Mouse (Mus musculus) monocyte, adult 5-6 weeks (primary cell): ENCODE measurements at regions not wholly inside any gene's neighbourhood (a gene's known extent, or its start where the extent isn't known, plus 50 kb on each side); places are given as distances from the start of the nearest gene placed in this dataset.

Experiments
- ATAC-seq: fragments of 153-309, 156-312 bp; replicated peaks from 2 replicates; pipeline ENCODE4 v1.8.0; 2017; ENCODE audit warnings: mild to moderate bottlenecking; ENCODE audit not compliant: low TSS enrichment, insufficient number of reproducible peaks, severe bottlenecking, poor library complexity, low FRiP score

DNA sequence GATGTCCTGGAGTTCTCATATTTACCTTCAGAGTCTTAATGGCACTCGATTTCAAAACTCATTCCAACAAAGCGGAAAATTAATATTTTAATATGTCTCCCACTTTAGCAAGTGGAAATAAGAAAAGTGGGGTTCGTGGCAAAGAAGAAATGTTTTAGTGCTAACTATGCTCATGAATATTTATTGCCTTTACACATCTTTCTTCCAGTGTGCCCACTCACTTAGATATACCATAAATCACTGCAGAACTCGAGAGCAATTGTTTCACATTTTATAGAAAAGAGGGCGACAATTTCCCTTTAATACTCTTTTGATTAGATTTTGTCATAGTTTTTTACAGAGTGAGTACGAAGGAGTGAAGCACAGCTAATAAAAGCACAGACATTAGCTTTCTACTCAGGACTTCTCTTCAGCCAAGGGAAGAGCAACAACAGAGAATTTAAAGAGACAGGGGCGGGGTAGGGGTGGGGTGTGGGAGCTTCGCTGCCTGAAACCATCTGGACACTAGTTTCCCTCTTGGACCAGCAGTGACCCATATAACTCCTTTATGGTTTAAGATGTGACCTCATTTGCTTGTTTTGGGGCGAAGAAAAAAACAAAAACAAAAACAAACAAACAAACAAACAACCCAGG is 207.6 kb upstream of the Negr1 start:
- no peak for ATAC-seq

DNA sequence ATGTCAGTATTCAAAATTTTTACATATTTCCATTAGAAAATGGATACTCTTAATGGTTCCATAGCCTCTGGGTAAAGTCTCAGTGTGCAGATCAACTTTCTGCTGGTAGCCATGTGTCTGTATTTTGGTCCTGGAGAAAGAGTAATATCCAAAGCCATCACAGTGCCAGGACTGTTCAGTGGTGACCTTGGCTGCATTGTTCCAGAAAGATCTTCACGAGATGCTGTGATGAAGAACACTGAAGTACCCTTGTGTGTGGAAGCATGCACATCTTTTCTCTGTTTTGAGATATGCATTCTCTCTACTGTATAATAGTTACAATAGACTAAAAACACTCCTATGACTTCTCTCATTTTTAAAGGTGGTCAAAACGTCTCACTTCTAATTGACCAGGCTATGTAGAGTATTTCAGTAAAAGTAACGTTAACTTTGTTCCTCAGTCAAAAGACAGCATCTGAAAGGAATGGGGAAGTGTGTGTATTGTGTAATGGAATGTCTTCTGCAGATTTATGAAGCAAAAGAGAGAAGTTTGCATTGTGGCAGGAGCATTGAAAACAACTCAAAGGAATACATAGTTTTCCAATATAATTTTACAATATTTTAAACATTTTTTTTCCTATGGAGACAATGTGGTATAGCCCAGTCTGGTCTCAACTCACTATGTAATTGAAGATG is 192.8 kb upstream of the Negr1 start:
- ATAC-seq = no peak

DNA sequence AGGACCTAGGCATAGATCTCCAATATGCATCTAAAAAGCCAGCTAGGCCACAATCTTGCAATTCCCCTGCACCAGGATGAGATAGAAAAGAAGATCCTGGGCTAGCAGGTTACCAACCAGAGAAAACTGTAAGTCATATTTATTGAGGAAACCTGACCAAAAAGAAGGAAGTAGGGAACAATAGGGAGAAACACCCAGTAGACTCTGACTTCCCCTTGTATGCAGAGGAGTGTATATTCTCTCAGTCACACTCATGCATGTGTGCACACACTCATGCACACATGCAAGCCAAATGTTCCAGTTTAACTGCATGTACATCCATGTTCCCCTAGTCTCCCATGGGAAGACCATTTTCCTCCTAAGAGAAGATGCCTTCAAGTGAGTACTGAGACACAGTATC is 184.9 kb upstream of the Negr1 start:
- ATAC-seq = no peak

DNA sequence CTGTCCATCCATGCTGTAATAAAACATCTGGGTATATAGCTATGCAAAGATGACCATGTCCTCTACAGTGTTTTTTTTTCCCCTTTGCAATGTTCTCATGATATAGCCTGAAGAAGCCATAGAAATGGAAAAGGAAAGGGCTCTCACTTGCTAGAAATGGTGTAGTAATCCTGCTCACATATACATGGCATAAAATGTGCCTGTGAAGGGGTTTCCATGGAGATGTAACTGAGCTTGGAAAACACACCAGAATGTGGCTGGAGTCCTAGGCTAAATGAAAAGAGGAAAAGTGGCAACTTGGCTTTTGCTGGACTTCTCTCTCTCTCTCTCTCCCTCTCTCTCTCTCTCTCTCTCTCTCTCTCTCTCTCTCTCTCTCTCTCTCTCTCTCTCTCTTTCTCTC is 178.7 kb upstream of the Negr1 start:
- no peak for ATAC-seq

DNA sequence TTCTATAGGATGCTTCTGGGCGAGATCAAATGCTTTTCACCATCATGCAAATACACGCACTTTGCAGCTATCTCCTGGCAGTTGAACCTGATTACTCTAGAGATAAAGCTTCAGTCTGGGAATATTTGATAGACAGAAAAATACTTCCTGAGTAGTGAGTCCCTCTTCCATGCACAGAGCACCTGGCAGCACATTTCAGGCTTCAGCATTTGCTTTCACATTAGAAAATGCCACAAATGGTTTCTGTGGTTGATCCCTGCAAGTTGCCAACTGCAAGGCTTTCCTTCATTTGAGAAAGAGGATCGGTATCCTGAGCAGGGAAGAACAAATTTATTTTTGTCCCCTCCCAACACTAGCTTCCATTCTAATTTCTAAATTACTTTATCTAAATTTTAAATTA is 155.5 kb upstream of the Negr1 start:
- no peak for ATAC-seq

DNA sequence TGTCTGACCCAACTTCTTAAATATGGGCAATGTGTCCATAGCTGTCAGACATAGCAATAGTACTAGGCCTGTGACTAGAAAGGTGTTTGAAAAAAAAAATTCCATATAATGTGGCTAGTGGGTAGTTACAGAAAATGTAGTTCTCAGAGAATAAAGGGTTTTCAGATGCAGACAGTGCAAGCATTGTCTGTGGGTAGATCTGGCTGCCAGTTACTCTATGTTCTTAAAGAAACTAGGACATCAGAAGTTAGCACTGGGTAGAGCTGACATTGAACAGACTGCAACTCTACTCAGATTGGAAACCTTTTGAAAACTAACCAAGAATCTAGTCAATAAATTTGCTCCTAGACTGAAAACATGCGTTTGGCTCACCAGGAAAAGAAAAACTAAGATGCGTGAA is 154.5 kb upstream of the Negr1 start:
- no peak for ATAC-seq

DNA sequence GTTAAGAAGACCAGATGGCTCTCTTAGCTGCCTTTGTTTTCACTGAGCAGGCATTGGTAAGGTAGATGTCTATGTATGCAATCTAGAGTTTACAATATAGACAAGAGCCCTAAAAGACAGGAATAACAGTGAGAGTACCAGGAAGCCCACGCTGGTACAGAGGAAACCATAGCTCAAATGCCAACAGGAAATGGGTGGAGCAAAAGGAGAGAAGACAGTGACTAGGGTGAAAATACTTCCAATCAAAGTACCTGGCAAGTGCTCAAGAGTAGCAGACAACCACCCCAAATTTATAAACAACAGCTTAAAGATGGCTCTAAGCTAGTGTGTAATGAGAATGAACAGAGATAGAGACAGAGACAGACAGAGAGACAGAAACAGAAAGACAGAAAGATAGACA is 151.5 kb upstream of the Negr1 start:
- no peak for ATAC-seq

DNA sequence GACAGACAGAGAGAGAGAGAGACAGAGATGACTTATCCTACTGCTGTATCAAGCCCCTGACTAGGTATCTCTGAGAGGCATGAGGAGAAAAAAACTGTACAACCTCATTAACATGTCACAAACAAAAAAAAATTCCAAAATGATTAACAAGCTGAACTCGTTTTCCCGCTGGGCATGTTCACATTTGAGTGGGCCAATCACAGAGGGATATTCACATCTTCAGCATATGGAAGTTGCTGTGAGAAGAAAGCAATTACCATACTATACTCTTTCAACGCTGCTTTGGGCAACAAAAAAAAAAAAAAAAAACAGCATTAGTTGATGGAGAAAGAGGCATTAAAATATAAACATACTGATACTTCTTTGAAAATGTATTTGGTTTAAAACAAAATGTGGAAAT is 148.8 kb upstream of the Negr1 start:
- ATAC-seq = no peak

DNA sequence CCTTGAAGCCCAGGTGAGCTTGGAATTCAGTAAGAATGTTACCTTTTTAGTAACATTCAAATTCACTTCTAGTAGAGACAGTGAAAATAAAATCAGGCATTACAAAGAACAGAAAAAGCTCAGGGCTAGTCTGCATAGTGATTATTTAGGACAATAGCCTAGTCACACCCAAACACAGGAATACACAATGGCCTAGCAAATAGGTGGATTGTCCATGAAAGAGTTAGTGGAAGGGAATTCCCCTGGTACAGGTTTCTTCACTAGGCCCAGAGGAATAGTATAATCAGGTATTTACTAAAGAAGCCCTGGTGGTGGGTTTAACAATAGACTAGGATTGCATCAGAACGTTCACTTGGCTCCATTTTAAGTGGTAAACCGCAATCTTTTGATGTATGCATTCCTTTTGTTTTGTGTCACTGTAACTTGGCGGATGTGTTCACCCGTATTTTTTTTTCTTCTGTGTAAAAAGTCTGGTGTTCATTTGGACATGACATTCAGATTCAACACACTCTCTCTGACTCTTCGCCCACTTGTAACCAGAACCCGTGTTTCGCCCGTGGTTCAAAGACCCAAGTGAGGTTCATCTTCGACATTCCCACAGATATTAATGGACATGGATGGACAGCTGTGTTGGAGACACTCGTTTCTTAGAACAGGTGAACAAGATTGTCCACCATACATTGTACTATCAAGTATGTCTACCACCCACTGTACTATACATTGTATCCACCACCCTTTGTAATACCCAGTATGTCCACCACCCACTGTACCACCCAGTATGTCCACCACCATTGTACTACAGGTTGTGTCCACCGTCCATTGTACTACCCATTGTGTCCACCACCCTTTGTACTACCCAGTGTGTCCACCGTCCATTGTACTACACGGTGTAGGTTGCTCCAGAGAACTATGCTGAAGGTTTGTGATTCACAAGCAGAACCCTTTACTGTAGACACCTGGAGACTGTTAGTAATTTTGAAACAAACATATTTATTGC is 146.9 kb upstream of the Negr1 start:
- ATAC-seq = no peak

DNA sequence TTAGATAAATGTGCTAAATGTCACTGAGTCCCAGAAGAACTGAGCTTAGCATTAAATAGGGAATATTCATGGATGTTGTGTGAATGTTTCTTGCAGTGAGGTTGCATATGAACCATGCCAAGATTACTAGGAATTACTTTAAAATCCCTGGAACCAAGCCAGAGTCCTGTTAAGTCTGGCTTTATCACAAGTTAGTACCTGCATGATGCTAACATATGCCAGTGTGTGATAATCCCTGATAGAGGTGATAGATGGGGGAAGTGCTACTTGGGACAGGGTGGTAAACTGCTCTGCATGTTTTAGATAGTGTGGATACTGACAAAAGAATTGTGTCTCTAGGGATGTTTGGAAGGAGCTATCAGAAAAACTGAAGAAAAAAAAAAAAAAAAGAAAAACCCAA is 143.5 kb upstream of the Negr1 start:
- ATAC-seq = no peak

DNA sequence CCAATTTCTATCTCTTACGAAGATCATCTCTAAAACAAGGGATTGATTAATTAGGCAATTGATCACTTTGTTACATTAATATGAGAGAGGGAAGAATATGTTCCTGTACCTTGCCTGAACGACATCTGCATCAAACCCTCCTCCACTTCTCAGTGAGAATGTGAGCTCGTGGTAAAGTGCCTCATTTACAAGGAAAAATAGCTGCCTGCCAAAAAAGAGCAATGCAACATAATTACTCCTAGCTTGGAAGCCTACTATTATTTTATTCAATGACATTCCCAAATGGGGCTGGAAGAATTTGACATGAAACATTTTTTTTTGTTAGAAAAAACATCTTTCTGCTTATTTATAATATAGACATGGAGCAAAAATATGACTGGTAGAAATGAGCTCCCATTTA is 138.5 kb upstream of the Negr1 start:
- no peak for ATAC-seq

DNA sequence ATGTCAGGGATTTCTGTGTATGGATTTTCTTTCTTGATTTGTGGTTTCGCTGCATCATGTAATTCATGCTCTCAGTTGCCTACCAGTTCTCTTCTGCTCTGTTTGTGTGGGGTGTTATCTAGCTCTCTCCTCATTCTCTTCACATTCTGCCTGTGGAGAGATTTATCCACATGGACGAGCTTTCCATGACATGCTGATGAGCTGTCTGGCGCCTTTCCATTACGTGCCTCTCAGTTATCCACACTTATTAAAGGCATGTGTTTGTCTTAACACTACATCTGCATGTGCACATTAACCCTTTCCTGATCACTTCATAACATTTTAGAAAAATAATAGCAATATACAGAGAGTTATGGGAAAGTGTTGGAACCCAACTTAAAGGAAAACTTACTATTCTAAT is 106.6 kb upstream of the Negr1 start:
- ATAC-seq = no peak

DNA sequence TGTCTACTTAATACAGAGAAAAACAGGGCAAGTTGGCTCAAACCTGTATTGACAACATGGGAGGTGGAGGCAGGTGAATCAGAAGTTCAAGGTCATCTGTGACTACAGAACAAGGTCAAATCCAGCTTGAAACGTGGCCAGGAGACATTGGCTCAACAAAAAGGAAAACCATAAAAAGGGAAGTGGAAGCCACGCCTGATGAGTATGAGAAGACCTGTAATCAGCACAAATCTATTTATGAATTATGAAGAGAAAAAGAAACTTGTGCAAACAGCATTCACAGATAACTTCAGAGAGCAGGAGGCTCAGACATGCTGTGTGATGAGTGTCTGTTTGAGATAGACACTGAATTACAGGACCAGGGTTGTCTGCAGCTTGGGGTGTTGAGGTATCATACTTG is 98.3 kb upstream of the Negr1 start:
- ATAC-seq = no peak

DNA sequence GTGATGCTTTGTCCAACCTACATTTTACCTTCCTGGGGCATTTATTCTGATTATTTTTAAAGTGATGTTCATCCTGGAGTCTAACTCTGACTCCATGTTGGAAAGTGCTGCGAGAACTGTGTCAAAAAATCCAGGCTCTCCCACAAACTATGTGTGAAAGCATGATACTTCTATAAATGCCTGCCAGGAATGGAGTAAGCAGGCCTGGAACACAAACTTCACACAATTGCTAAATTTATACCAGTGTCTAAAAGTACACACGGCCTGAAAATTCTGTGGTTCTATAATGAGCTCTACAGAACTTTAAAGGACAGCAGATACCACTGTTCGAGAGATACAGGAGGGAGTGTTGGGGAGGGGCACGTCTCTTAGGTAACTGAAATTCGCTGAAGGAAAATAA is 96.0 kb upstream of the Negr1 start:
- no peak for ATAC-seq

DNA sequence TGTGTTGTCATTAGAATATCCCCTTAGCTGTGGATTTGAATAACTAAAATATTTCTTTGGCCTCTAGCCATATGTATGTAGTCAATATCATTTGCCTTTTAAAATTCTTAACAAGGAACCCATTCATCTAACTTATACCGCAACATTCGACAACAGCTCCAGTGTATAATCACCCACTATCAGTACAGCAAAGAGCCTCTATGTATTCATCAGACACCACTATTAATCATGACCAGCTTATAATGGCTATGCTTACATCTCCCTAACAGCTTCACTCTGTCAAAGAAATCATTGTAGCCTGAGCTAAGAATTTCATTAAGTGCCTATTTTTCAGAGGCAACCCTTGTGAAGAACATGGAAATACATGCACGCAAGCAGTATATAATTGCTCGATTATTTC is 88.9 kb upstream of the Negr1 start:
- no peak for ATAC-seq
